Mouse (Mus musculus) left cerebral cortex, adult 8-10 months (tissue): ENCODE results near the gene 2310050C09Rik. TPM values are rescaled to one million over a fixed set of nuclear protein-coding genes. Genes with fewer than 3 reads are reported as not detected.

ENCODE experiments used
- DNase-seq, 2 experiments: peaks; one replicate each; pipeline ENCODE4 v3.0.0; 2022; ENCODE audit warnings: low spot score in 2 of 2
- total RNA-seq, 4 experiments: library from RNA; stranded (reverse); gene quantifications; 2 replicates each; pipeline ENCODE4 v1.2.4; 2022

Gene 2310050C09Rik
- not detected for total RNA-seq

DNA sequence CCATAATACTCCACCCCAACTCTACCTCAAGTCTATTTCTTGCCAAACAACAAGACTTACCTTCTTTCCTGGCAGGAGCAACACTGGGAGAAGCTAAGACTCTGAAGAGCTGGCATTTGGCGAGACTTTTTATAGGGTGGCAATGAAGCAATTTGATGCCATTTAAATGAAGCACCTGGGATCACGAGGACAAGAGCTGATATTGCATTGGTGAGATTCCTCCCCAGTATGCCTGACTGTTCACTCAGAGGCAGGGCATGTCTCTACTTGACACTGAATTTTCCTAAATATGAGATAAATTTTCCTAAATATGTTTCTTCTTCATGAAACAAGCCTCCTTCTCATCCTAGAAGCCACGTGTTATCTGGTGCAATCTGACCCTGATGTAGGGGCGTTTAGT lies at the start of gene 2310050C09Rik:
2310050C09Rik (minus strand) TSS at position 101 of the 400 bp plus-strand sequence.
- no peak for DNase-seq

DNA sequence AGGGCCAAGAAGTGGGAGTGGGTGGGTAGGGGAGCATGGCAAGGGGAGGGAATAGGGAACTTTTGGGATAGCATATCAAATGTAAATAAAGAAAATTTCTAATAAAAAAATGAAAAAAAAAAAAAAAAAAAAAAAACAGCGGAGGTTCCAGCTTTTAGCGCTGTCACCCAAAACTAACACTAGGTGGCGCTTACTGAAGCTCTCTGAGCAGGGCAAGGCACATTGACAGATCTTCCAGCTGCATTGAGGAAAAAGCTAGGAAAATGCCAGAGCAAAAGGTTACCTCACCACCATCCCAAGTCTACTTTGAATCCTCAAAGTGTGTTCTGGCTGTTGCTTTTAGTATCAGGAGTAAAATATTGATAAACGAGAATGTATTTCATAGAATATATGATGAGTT lies 37.6 kb upstream of the 2310050C09Rik start:
- no peak for DNase-seq

DNA sequence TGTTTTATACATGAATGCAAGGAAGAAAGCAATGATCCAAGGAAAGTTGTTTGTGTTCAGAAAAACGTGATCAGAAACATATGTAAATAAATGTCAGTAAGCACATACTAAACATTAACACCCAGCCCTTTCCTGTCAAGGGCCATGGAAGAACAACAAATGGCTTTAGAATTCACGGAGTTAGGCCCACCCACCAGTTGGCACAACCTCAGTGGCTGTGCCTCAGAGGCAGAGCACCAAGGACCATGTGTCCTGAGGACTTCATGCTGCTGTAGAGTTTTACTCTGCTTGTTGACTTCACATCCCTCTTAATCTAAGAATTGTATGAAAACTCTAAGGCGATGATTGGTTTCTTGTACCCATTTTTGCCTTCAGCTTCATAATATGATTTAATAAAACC lies 35.2 kb upstream of the 2310050C09Rik start:
- DNase-seq = no peak

DNA sequence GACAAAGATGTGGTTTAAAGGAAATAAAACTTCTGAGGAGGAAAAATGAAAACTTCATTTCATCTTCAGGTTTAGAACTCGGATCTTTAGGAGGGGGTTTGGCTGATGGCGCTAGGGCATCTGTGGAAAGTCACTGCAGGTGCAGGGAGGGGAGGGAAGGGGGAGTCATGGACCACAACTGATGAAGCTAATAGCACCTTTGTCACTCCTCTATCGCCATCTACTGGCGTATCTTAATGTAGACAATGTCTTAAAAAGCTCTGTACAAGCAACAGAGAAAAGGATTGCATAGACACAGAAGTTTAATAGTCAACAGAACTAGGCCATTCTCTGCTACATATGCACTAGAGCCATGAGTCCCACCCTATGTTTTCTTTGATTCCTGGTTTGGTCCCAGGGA lies 33.6 kb upstream of the 2310050C09Rik start:
- DNase-seq = no peak

DNA sequence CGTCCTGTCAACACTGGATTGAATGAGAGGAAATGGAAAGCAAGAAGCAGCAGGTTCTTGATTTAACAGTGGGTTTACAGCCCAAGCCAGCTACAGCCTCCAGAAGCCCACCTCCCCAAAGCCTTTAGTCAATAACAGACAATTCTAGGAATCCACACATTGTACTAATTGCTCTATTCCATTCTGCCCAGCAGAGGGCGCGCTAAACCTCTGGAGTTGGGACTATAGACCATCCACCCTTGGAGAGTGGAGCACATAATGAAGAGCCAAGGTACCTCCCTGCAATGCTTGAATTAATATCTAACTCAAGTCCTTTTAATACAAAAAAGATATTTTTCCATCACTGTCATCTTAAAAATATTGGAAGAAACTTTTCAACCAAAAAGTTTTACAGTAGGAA lies 33.0 kb upstream of the 2310050C09Rik start:
- DNase-seq = no peak

DNA sequence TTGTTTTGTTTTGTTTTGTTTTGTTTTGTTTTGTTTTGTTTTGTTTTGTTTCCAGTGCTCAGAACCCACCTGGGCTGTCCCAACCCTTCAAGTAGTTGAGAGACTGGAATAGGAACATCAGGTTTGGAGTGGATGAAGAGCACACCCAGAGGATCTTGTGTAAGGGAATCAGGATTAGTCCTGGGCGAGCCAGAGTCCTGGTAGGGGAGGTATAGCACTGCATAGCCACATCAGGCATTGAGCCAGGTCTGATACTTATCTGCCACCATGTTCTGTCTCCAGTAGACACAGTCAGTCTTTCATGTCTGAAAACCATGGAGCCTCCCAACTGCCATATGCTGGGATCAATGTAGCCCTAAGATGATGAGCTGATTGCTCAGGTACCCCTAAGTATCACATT lies 24.5 kb upstream of the 2310050C09Rik start:
- DNase-seq = no peak

DNA sequence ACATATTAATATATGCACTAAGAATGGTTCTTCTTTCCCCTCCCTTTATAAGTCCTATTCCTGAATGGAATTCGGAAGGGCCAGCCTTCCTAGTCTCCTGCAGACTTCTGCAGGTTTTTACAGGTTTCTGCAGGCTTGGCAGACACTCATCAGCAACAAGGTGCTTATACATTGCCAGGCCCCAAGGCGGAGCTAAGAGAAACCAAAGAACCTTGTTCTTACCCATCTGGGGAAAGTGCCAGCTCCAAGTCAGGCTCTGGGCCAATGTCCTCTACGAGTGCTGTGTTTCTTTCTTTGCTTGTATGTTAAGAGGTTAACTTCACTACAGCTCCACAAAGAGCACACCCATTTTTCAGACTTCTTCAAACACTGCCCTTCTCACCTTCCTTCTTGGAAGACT lies 24.0 kb upstream of the 2310050C09Rik start:
- DNase-seq = no peak

DNA sequence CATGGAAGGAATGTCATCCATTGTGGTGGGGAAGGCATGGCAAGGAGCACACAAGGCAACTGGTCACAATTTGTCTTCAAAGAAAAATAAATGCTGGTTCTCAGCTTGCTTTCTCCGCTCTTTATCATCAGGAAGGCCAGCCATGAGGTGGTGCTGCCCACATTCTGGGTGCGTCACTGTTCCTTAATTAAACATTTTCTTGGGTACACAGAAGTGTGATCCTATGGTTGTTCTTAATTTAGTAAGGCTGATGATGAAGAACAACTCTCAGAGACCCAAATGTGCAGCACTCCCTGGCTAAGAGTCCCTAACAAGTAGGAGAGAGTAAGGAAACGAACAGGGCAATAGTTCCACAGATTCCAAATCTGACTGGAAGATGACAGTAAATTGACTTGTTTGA lies 4.2 kb upstream of the 2310050C09Rik start:
- peak in 1 of 2 experiments; percentile 6 for DNase-seq

DNA sequence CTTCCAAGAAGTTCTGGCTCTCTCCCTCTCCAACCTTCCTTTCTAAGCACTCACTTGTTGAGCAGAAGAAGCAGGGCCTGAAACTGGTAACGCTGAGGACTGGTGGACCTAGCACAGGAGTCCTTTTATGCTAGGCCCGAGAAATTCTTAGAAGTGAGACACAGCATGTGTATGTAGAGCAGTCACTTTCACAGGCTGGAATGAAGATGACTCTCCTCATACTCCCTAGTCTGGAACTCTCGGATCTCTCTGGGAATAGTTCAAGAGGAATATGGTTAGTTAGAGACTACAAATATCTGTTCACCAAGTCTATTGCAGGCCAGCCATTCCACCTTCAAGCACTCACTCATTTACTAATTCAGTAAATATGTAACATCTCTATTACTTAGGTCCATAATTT lies 18.8 kb downstream of the 2310050C09Rik start, which contains the start of gene Lce1l:
Lce1l (minus strand) TSS at position 101 of the 400 bp plus-strand sequence.
- no peak for DNase-seq

DNA sequence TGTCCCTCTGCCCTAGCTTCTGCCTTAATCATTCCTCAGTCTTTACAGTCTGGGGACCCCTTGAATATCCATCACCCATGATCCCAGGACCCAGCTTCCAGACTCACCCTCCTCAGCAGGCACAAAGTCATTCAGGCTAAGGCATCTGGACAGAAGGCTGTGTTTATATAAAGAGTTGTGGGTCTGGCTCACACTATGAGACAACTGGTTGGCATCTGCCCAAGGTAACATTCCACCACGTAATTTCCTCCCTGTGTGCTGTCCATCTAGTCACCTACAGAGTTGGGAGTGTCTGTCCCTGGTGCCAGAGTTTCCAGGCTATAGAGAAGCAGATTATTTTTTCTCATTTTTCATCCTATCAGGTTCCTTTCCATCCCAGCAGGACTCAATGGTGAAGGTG lies 42.9 kb downstream of the 2310050C09Rik start, which contains the start of gene Kprp:
Kprp (minus strand) TSS at position 140 of the 400 bp plus-strand sequence.
- no peak for DNase-seq

DNA sequence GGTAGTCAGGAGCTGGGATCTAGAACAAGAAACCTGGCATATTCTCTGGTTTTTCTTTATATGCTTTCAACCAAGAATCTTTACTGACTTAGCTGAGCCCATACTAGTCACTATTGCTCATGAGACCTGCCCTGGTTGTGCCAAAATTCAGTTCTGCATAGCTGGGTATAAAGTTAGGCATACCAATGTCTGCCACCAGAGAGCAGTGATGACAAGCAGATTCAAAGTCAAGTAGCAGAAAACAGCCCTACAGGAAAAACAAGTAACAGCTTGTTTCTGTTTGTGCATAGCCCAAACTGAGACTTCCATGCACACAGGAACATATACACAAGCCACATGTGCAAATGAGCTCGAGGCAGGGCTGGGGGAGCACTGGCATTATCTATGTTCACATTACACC lies 44.2 kb downstream of the 2310050C09Rik start:
- DNase-seq = no peak

Other genes with a start within 250 kb of the 2310050C09Rik start
- not detected for gene Lce6a, start 248.6 kb downstream of the 2310050C09Rik start, total RNA-seq
- not detected for gene Lce1a1, start 221.9 kb downstream of the 2310050C09Rik start, total RNA-seq
- gene Lce1b, start 213.3 kb downstream of the 2310050C09Rik start, total RNA-seq = not detected
- not detected for gene Lce1a2, start 199.9 kb downstream of the 2310050C09Rik start, total RNA-seq
- not detected for gene Lce1c, start 191.0 kb downstream of the 2310050C09Rik start, total RNA-seq
- not detected for gene Lce1d, start 183.0 kb downstream of the 2310050C09Rik start, total RNA-seq
- gene Lce1e, start 161.1 kb downstream of the 2310050C09Rik start, total RNA-seq = not detected
- not detected for gene Lce1f, start 149.9 kb downstream of the 2310050C09Rik start, total RNA-seq
- gene Gm38119, start 131.1 kb downstream of the 2310050C09Rik start, total RNA-seq = not detected
- not detected for gene Lce1g, start 117.9 kb downstream of the 2310050C09Rik start, total RNA-seq
- gene Lce1h, start 105.2 kb downstream of the 2310050C09Rik start, total RNA-seq = not detected
- not detected for gene Lce1i, start 91.3 kb downstream of the 2310050C09Rik start, total RNA-seq
- not detected for gene Lce1j, start 79.7 kb downstream of the 2310050C09Rik start, total RNA-seq
- not detected for gene Lce1k, start 62.3 kb downstream of the 2310050C09Rik start, total RNA-seq
- gene Kprp, start 43.0 kb downstream of the 2310050C09Rik start, total RNA-seq = not detected
- gene Lce1l, start 18.9 kb downstream of the 2310050C09Rik start, total RNA-seq = not detected
- gene Lce3a, start 56.0 kb upstream of the 2310050C09Rik start, total RNA-seq = not detected
- not detected for gene Lce3b, start 62.8 kb upstream of the 2310050C09Rik start, total RNA-seq
- gene Lce3c, start 74.3 kb upstream of the 2310050C09Rik start, total RNA-seq = not detected
- not detected for gene Lce3d, start 87.2 kb upstream of the 2310050C09Rik start, total RNA-seq
- gene Lce3e, start 96.8 kb upstream of the 2310050C09Rik start, total RNA-seq = not detected
- not detected for gene Lce3f, start 122.0 kb upstream of the 2310050C09Rik start, total RNA-seq
- gene Crct1, start 145.5 kb upstream of the 2310050C09Rik start, total RNA-seq = under 1 TPM in 1 of 4 experiments, not detected in 3; 0.82 TPM
- gene Lce1m, start 148.8 kb upstream of the 2310050C09Rik start, total RNA-seq = under 1 TPM in 1 of 4 experiments, not detected in 3; 0.46 TPM
- not detected for gene Gm4858, start 198.6 kb upstream of the 2310050C09Rik start, total RNA-seq